Mouse (Mus musculus) ES-E14 (cell line): ENCODE data around the gene Crk. TPM values are rescaled to one million over a fixed set of nuclear protein-coding genes. Genes with fewer than 3 reads are reported as not detected.

Source experiments
- DNase-seq: peaks from one replicate; pipeline ENCODE4 v3.0.0-alpha.2; 2013; ENCODE audit warnings: low read depth, low spot score
- H3K27ac ChIP-seq: 2 replicates; pipeline ENCODE4 v1.5.1; 2012; ENCODE audit warnings: low read depth, mild to moderate bottlenecking, low read length, moderate library complexity, mixed read lengths; ENCODE audit not compliant: poor library complexity, insufficient read depth, severe bottlenecking
- H3K36me3 ChIP-seq: 2 replicates; pipeline ENCODE4 v1.6.1; 2012; ENCODE audit warnings: mild to moderate bottlenecking, low read length, moderate library complexity, mixed read lengths; ENCODE audit not compliant: control insufficient read depth, poor library complexity, insufficient read depth, severe bottlenecking
- H3K4me1 ChIP-seq, 2 experiments: fragments of 150-350 bp in 1 of 2; sonication (generic) in 1 of 2; 2 replicates each; pipeline ENCODE4 v1.6.1; 2012; ENCODE audit warnings: low read length in 2 of 2, mild to moderate bottlenecking in 1 of 2, mixed read lengths in 1 of 2; ENCODE audit not compliant: control insufficient read depth in 2 of 2, insufficient read depth in 2 of 2, poor library complexity in 1 of 2
- H3K4me3 ChIP-seq, 2 experiments: fragments of 150-350 bp in 1 of 2; sonication (generic) in 1 of 2; 2 replicates each; pipeline ENCODE4 v1.5.1; 2012; ENCODE audit warnings: low read length in 2 of 2, low read depth in 1 of 2, mild to moderate bottlenecking in 1 of 2, mixed read lengths in 1 of 2; ENCODE audit not compliant: insufficient read depth in 1 of 2, poor library complexity in 1 of 2, severe bottlenecking in 1 of 2
- H3K9ac ChIP-seq: 2 replicates; pipeline ENCODE4 v1.6.1; 2012; ENCODE audit warnings: low read depth, mild to moderate bottlenecking, low read length, mixed read lengths; ENCODE audit not compliant: poor library complexity, insufficient read depth, severe bottlenecking
- H3K9me3 ChIP-seq: fragments of 150-350 bp; sonication (generic); 2 replicates; pipeline ENCODE4 v1.6.1; 2012; ENCODE audit warnings: low read depth, mild to moderate bottlenecking, low read length; ENCODE audit not compliant: control insufficient read depth, insufficient read depth
- CHD2 ChIP-seq: IDR thresholded peaks from 2 replicates; pipeline ENCODE4 v1.6.1; 2014; ENCODE audit warnings: mild to moderate bottlenecking, low read depth, low read length, inconsistent platforms
- HCFC1 ChIP-seq: IDR thresholded peaks from 2 replicates; pipeline ENCODE4 v1.6.1; 2012; ENCODE audit warnings: low read length, inconsistent platforms, borderline replicate concordance; ENCODE audit not compliant: insufficient read depth
- MAFK ChIP-seq: IDR thresholded peaks from 2 replicates; pipeline ENCODE4 v1.6.1; 2014; ENCODE audit warnings: mild to moderate bottlenecking, low read depth, low read length, inconsistent platforms; ENCODE audit not compliant: insufficient read depth
- ZC3H11A ChIP-seq: IDR thresholded peaks from 2 replicates; pipeline ENCODE4 v1.6.1; 2012; ENCODE audit warnings: low read depth, mild to moderate bottlenecking, inconsistent platforms, low read length, borderline replicate concordance
- ZNF384 ChIP-seq: IDR thresholded peaks from 2 replicates; pipeline ENCODE4 v1.6.1; 2012; ENCODE audit warnings: low read depth, low read length, inconsistent platforms
- in situ Hi-C, 2 experiments: fragments of 600-800 bp; cut with MboI; formaldehyde crosslinking; loops; one replicate each; pipeline ENCODE4 v1.15.1; 2025; ENCODE audit warnings: low sequenced_read_pairs in 2 of 2, inconsistent platforms in 1 of 2; ENCODE audit not compliant: unreplicated experiment in 2 of 2
- total RNA-seq: library from RNA; depleted of rRNA; stranded (reverse); fragments of 300-350 nt; gene quantifications from 2 replicates; pipeline ENCODE4 v1.2.3, GENCODE M21; 2012

The Crk gene
- total RNA-seq, 1 experiment = 71.3 TPM

DNA sequence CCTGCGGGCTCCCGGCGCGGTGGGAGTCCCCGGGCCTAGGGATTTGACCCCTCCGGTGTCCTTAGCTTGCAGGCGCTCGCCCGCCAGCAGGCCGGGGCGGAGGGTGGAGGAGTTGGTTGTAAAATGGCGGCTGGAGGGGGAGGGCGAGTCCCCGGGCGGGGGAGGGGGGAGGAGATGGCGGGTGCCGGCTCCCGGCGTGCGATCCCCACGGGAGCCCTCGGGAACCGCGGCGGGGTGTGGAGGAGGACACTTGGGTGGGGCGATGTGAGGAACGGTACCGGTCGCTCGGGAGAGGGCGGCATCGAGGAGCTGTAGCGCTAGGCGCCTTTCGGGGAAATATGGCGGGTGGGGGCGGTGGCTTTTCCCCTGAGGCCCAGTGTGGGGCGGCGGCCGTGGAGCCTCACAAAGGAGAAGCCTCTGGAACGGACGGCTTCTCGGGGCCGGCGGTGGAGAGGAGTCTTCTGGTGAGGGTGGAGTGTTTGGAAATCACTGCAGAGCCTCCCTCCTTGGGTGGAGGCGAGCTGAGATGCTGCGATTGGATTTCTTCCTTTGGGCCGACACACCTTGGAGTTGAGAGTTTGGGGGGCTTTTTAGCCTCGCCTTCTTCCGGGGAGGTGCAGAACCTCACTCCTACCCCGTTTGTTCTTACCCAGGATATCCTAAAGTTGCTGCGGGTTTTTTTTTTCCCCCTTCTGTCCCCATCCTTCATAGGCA lies 54.3 kb downstream of the Crk start:
- in situ Hi-C loops = no loop called here
- TF ChIP-seq ZC3H11A = 0 out of 2 replicates have a peak, but pooled peaks have one; percentile 18
- TF ChIP-seq MAFK = no peak
- peak; percentile 34 for DNase-seq

DNA sequence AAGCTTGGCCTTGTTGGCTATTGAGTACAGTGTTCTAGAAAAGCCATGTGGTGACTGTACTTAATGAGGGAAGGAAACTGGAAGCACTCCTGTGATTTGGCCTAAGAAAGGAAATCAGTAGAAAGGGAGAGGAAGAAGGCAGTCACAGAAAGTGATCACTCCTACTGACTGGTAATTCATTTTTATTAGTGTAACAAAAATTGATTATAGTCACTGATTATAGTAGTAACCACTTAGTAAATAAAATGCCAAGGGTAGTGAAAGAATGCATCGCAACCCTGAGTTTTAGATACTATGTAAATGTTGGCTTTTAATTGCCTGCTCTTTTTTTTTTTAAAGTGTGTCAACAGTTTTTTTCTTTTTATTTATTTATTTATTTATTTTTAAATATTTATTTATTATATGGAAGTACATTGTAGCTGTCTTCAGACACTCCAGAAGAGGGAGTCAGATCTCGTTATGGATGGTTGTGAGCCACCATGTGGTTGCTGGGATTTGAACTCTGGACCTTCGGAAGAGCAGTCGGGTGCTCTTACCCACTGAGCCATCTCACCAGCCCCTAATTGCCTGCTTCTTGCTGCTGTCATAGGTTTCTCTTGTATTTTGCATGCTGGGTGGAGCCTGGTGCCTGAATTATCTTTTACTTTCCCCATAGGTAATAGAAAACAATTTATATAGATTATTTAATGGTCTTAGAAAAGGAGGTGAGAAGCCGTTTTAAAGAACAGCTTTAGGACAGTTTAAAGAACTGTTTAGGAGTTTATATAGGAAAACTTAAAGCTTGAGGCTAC lies 56.6 kb downstream of the Crk start:
- TF ChIP-seq CHD2 (no peak), MAFK (no peak), ZC3H11A (no peak), HCFC1 (no peak), ZNF384 (no peak)
- in situ Hi-C loops = no loop called here
- H3K36me3 ChIP-seq = peaks cover 4% of the 10 kb centered on the region; the same call in 1 of the 2 replicates
- peaks cover 10 to 22% of the 10 kb centered on the region in 2 experiments for H3K4me1 ChIP-seq
- no peak overlapping the region for H3K27ac ChIP-seq
- H3K9ac ChIP-seq = no peak overlapping the region; the same call in 1 of the 2 replicates
- H3K9me3 ChIP-seq = no peaks in the 10 kb centered on the region
- no peak for DNase-seq
- peak overlapping the region in 1 of 2 experiments; percentile 96; a peak in 1 of 4 replicates for H3K4me3 ChIP-seq

More for the DNA sequence above, 54.3 kb downstream of the Crk start:
- H3K36me3 ChIP-seq = peaks cover 4% of the 10 kb centered on the region; the same call in 1 of the 2 replicates
- peak overlapping the region; percentile 100 for H3K9ac ChIP-seq
- H3K9me3 ChIP-seq = no peaks in the 10 kb centered on the region
- H3K4me1 ChIP-seq = peaks cover 10 to 19% of the 10 kb centered on the region in 2 experiments
- peak overlapping the region; percentile 96 to 98 for H3K4me3 ChIP-seq
- H3K27ac ChIP-seq = peak overlapping the region; percentile 97

DNA sequence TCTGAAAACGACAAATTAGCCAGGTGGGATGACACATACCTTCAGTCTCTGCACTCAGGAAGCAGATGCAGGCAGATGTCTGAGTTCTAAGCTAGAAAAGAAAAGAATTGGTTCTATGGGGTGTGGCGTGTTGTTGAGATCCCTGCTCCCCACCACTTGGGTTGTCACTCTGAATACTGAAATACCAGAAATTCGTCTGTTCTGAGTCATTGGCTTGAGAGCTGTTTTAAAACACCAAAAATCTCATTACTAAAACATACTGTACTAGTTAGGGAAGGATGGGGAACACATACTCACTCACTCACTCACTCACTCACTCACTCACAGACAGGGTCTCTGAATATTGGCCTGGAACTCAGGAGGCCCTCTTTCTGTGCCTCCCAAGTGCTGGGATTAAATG lies 57.9 kb downstream of the Crk start:
- no peaks in the 10 kb centered on the region for H3K9me3 ChIP-seq
- no peak for DNase-seq
- in situ Hi-C loops = no loop called here
- H3K4me3 ChIP-seq = no peak overlapping the region
- H3K4me1 ChIP-seq = peaks cover 6 to 20% of the 10 kb centered on the region in 2 experiments
- H3K9ac ChIP-seq = no peak overlapping the region
- peaks cover 4% of the 10 kb centered on the region; the same call in 1 of the 2 replicates for H3K36me3 ChIP-seq
- H3K27ac ChIP-seq = no peak overlapping the region
- TF ChIP-seq MAFK (no peak), ZC3H11A (no peak), HCFC1 (no peak), CHD2 (no peak), ZNF384 (no peak)

DNA sequence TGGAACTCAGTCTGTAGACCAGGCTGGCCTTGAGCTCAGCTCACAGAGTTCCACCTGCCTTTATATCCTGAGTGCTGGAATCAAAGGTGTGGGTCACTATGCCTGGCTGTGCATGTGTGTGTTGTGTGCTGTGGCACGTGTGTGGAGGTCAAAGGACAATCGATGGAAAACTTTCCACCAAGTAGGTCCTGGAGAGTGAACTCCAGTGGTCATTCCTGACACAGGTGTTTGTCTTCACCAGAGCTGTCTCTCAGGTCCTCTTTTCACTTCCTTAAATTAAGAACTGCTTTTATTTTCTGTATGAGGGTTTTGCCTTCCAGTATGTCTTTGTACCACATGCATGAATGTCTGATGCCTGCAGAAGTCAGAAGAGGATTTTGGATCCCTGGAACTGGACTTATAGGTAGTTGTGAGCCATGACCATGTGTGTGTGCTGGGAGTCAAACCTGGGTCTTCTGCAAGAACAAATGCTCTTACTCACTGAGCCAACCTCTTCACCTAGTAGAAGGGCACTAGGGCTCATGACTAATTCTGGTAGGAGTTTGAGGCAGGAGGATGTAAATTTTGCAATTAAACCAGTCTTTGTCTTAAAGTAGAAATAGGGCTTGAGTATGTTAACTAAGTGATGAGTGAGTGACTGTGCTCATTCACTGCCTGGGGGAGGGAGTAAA lies 58.9 kb downstream of the Crk start:
- no peak for DNase-seq
- in situ Hi-C loops = no loop called here
- H3K27ac ChIP-seq = no peak overlapping the region
- H3K9ac ChIP-seq = no peak overlapping the region
- peaks cover 6 to 20% of the 10 kb centered on the region in 2 experiments for H3K4me1 ChIP-seq
- H3K9me3 ChIP-seq = no peaks in the 10 kb centered on the region
- TF ChIP-seq ZNF384 (no peak), CHD2 (no peak), MAFK (no peak), HCFC1 (no peak), ZC3H11A (no peak)
- H3K36me3 ChIP-seq = peaks cover 4% of the 10 kb centered on the region; the same call in 1 of the 2 replicates
- no peak overlapping the region for H3K4me3 ChIP-seq
